Mouse (Mus musculus): Measurements from ENCODE around the gene Scamp2. TPM values are rescaled to one million over a fixed set of nuclear protein-coding genes. Genes with fewer than 3 reads are reported as not detected.

Gene Scamp2
- total RNA-seq (2014; rRNA removed), result 34.5 and 47.4 TPM in 2 replicates
- 41.1 and 41.2 TPM in 2 replicates for polyA plus RNA-seq (2015; fragmentation: Nextera tagmentation; extraction: Ambion mirVana)

- H3K9ac ChIP-seq (replicated peaks; ENCODE audit: low read length, poor library complexity, severe bottlenecking), result peak within 1 kb of the TSS; percentile 45
- H3K4me3 ChIP-seq (ENCODE audit: low read depth, low read length), result peak within 1 kb of the TSS; percentile 45
- whole genome bisulfite sequencing, result 1% methylated on average over 37 of the region's 37 CpGs
- DNase-seq (ENCODE audit: low spot score), result peak; percentile 96
- H3K9me3 ChIP-seq (ENCODE audit: low read length), result no peaks in the 10 kb centered on the region
- ATAC-seq (ENCODE audit: low FRiP score), result peak; percentile 99
- peak; percentile 52 for TF ChIP-seq CTCF (IDR thresholded peaks at IDR 0.05)
- H3K4me1 ChIP-seq (ENCODE audit: insufficient read depth, low read length), result peaks cover 16% of the 10 kb centered on the region; the same call in 1 of the 2 replicates
- no peaks in the 10 kb centered on the region for H3K27me3 ChIP-seq (ENCODE audit: insufficient read depth, low read length)
- H3K4me2 ChIP-seq (ENCODE audit: low read depth, low read length, poor library complexity, severe bottlenecking), result peak within 1 kb of the TSS; percentile 84
- H3K36me3 ChIP-seq (ENCODE audit: insufficient read depth, low read length), result no peaks in the 10 kb centered on the region
- peak within 1 kb of the TSS; percentile 83 for H3K27ac ChIP-seq (ENCODE audit: low read depth, low read length)
Measured at GRCm38 (mm10) chr9:57560861-57561710, at the start of gene Scamp2. Scamp2 (plus strand) TSS chr9:57560943.

- H3K4me2 ChIP-seq (ENCODE audit: low read depth, low read length, poor library complexity, severe bottlenecking), result no peak overlapping the region
- H3K36me3 ChIP-seq (ENCODE audit: insufficient read depth, low read length), result no peaks in the 10 kb centered on the region
- ATAC-seq (ENCODE audit: low FRiP score), result no peak
- H3K27me3 ChIP-seq (ENCODE audit: insufficient read depth, low read length), result no peaks in the 10 kb centered on the region
- WGBS, result 3% methylated on average over 3 of the region's 3 CpGs
- TF ChIP-seq CTCF (IDR thresholded peaks at IDR 0.05), result peak; percentile 92
- no peak overlapping the region for H3K4me3 ChIP-seq (ENCODE audit: low read depth, low read length)
- H3K4me1 ChIP-seq (ENCODE audit: insufficient read depth, low read length), result 0 out of 2 replicates have a peak, but pooled peaks cover under 1% of the 10 kb centered on the region
- peak overlapping the region; percentile 51; the same call in 1 of the 2 replicates for H3K27ac ChIP-seq (ENCODE audit: low read depth, low read length)
- peak; percentile 89 for DNase-seq (ENCODE audit: low spot score)
- no peaks in the 10 kb centered on the region for H3K9me3 ChIP-seq (ENCODE audit: low read length)
- no peak overlapping the region for H3K9ac ChIP-seq (replicated peaks; ENCODE audit: low read length, poor library complexity, severe bottlenecking)
Measured at GRCm38 (mm10) chr9:57517113-57517512, 43.6 kb upstream of the Scamp2 start.

DNA sequence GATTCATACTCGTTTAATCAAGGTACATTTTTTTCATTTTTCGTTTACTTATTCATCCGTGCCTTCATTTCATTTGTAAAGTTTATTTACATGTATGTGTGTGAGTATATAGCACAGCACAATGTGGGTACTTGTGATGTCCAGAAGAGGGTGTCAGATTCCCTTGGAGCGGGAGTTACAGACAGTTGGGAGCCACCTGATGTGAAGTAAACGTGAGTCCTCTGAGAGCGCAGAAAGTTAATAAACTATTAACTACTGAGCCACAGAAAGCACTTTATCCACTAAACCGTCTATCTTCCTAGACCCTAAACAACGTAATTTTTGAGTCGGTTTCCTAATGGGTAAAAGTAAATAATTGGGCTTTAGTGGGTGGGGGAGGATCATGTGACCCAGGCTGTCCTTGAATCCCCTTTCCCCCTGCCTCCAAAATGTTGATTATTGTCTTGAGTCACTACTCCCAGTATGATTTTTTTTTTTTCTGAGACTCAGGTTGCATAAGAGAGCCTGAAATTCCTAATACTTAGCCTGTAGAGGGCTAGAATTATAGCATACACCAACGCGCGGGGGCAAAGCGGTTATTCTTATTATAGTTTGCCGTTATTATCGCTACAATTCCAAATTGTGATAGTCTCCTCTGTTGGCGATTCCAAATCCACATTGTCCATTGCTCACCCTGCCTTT, 40.2 kb upstream of the Scamp2 start:
- Histone ChIP-seq H3K4me3 (ENCODE audit: low read depth, low read length) (peak overlapping the region; percentile 90), H3K27me3 (ENCODE audit: insufficient read depth, low read length) (no peaks in the 10 kb centered on the region), H3K27ac (ENCODE audit: low read depth, low read length) (peak overlapping the region; percentile 94), H3K4me2 (ENCODE audit: low read depth, low read length, poor library complexity, severe bottlenecking) (peak overlapping the region; percentile 58), H3K4me1 (ENCODE audit: insufficient read depth, low read length) (peaks cover 10% of the 10 kb centered on the region; the same call in 1 of the 2 replicates), H3K9me3 (ENCODE audit: low read length) (no peaks in the 10 kb centered on the region), H3K9ac (replicated peaks; ENCODE audit: low read length, poor library complexity, severe bottlenecking) (peak overlapping the region; percentile 99), H3K36me3 (ENCODE audit: insufficient read depth, low read length) (no peaks in the 10 kb centered on the region)
- ATAC-seq (ENCODE audit: low FRiP score), result peak; percentile 24; the same call in 1 of the 2 replicates
- WGBS, result 27% methylated on average over 16 of the region's 16 CpGs
- peak; percentile 43 for TF ChIP-seq CTCF (IDR thresholded peaks at IDR 0.05)
- DNase-seq (ENCODE audit: low spot score), result no peak

DNA sequence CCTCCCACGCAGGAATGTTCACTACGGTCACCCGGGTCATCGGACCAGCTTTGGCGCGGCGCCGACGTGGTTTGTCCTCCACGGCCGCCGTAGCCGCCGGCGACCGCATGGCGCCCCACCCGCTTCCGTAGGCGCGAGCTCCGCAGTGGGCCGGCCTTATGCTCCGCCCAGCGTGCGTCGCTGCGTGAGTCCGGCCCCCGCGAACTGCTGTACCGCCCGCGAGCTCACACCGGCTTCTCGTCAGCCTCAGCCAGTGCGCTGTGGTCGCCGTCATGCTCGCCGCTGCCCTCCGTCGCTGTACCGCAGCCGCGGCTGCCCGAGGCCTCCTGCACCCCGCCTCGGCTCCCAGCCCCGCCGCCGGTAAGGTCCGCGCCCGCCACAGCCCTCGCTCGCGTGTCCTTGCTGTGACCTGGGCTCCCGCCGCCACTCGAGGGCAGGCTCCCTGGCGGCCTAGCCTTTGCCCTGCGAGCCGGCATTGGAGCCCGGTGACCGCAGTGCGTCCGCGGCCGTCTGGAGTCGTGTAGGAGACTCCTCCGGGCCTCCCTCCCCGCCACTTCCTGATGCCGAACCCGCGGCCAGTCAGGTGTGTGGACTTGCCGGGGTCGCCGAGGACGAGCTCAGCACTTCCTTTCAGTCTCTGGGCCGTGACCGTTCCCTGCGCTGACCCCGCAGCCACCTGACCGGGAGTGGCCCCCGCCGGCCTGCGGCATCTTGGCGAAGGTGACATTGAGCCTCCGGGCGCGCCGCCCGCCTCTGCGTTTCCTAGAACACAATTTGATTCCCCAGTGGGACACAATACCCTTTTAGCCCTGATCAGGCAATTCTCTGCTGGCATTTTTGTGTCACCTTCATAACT, 39.5 kb upstream of the Scamp2 start, which contains the start of gene Cox5a:
Gene Cox5a (plus strand): TSS at position 219 of the 856 bp plus-strand sequence.
- no peaks in the 10 kb centered on the region for H3K27me3 ChIP-seq (ENCODE audit: insufficient read depth, low read length)
- DNase-seq (ENCODE audit: low spot score), result peak; percentile 95
- H3K4me2 ChIP-seq (ENCODE audit: low read depth, low read length, poor library complexity, severe bottlenecking), result peak within 1 kb of the TSS; percentile 58
- under 1% methylated on average over 92 of the region's 95 CpGs for WGBS
- peaks cover 10% of the 10 kb centered on the region; the same call in 1 of the 2 replicates for H3K4me1 ChIP-seq (ENCODE audit: insufficient read depth, low read length)
- H3K36me3 ChIP-seq (ENCODE audit: insufficient read depth, low read length), result no peaks in the 10 kb centered on the region
- peak within 1 kb of the TSS; percentile 90 for H3K4me3 ChIP-seq (ENCODE audit: low read depth, low read length)
- ATAC-seq (ENCODE audit: low FRiP score), result peak; percentile 95
- no peaks in the 10 kb centered on the region for H3K9me3 ChIP-seq (ENCODE audit: low read length)
- 0 out of 2 replicates have a peak, but pooled peaks have one; percentile 0 for TF ChIP-seq CTCF (IDR thresholded peaks at IDR 0.05)
- peak within 1 kb of the TSS; percentile 99 for H3K9ac ChIP-seq (replicated peaks; ENCODE audit: low read length, poor library complexity, severe bottlenecking)
- H3K27ac ChIP-seq (ENCODE audit: low read depth, low read length), result peak within 1 kb of the TSS; percentile 94

DNA sequence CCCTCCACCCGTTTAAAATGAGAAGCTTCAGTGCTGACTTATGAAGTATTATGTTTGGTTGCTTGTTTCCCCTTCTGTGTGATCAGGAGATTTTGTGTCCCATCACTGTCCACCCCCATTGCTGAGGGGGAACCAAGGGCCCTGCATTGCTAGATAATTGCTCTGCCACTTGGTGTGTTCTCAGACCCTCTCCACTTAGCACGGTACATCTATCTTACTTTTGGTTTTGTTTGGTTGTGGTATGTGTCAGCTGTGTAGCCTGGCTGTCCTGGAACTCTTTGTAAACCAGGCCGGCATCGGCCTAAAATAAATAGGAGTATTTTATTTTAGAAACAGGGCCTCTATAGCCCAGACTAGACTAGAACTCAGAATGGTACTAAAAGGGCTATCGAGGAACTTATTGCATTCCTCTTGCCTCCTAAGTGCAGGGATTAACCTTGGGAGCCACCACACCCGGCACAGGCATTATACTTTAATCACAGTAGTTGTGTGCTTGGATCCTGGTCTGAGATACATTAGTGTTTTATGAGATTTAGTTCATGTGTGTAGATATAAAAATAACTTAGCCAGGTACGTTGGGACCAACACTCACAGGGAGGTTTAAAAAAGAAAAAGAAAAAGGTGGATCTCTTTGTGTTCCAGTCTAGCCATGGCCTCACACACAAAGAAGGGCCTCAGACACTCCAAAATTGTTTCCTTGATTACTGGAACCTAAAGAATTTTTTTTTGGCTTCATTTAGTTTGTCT, 38.5 kb upstream of the Scamp2 start:
- H3K36me3 ChIP-seq (ENCODE audit: insufficient read depth, low read length), result no peaks in the 10 kb centered on the region
- peaks cover 10% of the 10 kb centered on the region; the same call in 1 of the 2 replicates for H3K4me1 ChIP-seq (ENCODE audit: insufficient read depth, low read length)
- no peak for TF ChIP-seq CTCF (IDR thresholded peaks at IDR 0.05)
- peak overlapping the region; percentile 90 for H3K4me3 ChIP-seq (ENCODE audit: low read depth, low read length)
- ATAC-seq (ENCODE audit: low FRiP score), result no peak
- peak overlapping the region; percentile 99 for H3K9ac ChIP-seq (replicated peaks; ENCODE audit: low read length, poor library complexity, severe bottlenecking)
- DNase-seq (ENCODE audit: low spot score), result no peak
- WGBS, result 34% methylated on average over 7 of the region's 7 CpGs
- no peaks in the 10 kb centered on the region for H3K9me3 ChIP-seq (ENCODE audit: low read length)
- peak overlapping the region; percentile 58 for H3K4me2 ChIP-seq (ENCODE audit: low read depth, low read length, poor library complexity, severe bottlenecking)
- peak overlapping the region; percentile 94 for H3K27ac ChIP-seq (ENCODE audit: low read depth, low read length)
- H3K27me3 ChIP-seq (ENCODE audit: insufficient read depth, low read length), result no peaks in the 10 kb centered on the region

Data from midbrain, postnatal 0 days (tissue).